Mouse (Mus musculus): ENCODE measurements around the gene Gm47959. TPM values are rescaled to one million over a fixed set of nuclear protein-coding genes. Genes with fewer than 3 reads are reported as not detected.
"Not testable (repeated sequence)": the region's sequence is repeated elsewhere in the genome, so short reads cannot be mapped to it uniquely, and the experiment has no call there.

The Gm47959 gene
- polyA plus RNA-seq (2014; fragmentation: Nextera tagmentation; extraction: Ambion mirVana): not detected in 2 replicates

DNA sequence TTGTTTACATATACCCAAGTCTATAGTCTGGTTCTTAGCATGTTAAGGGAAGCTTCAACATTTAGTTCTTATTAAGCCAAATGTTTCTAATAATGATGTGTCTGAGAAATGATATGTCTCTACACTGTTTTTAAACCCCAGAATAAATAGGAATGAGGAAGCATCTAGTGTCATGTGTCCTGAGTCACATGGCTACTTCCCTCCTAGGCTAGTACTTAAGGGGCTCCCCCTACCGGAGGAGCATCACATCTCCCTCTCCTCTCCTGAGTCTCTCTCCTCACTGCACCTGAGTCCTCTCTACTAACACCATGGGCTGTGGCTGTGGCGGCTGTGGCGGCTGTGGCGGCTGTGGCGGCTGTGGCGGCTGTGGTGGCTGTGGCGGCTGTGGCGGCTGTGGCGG lies at the start of gene Gm47959:
Gene Gm47959, plus strand, starts transcription at position 243 of the 400 bp plus-strand sequence.
- not testable (repeated sequence) for ATAC-seq (ENCODE audit: insufficient number of reproducible peaks, insufficient read depth, low FRiP score, low read depth); H3K4me3 ChIP-seq (ENCODE audit: low read depth, low read length); H3K4me2 ChIP-seq (replicated peaks; ENCODE audit: low read depth, low read length); H3K9me3 ChIP-seq (ENCODE audit: control insufficient read depth, low read depth, low read length); H3K27me3 ChIP-seq (ENCODE audit: control insufficient read depth, insufficient read depth, low read length); H3K36me3 ChIP-seq (ENCODE audit: control insufficient read depth, insufficient read depth, low read length); H3K27ac ChIP-seq (ENCODE audit: low read length); H3K9ac ChIP-seq (replicated peaks; ENCODE audit: low read depth, low read length); H3K4me1 ChIP-seq (ENCODE audit: control insufficient read depth, insufficient read depth, low read length)
- WGBS: 94% methylated on average over 7 of the region's 9 CpGs

DNA sequence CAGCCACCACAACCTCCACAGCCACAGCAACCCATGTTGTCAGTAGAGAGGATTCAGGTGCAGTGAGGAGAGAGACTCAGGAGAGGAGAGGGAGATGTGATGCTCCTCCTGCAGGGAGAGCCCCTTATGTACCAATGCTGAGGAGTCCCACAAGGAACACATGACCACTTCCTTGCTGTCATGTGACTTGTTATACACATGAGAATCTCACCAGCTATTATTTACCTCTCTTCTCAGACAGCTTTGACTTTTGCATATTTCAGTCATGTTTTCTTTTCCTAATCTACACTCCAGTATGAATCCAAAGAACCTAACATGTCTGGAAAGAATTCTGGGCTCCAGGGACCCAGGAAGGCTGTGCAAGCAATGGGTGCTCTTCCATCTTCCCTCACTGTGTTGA lies 44.4 kb upstream of the Gm47959 start, which contains the start of gene Gm7544:
Gene Gm7544, minus strand, starts transcription at position 101 of the 400 bp plus-strand sequence.
- not testable (repeated sequence) for H3K27ac ChIP-seq (ENCODE audit: low read length); H3K4me1 ChIP-seq (ENCODE audit: control insufficient read depth, insufficient read depth, low read length); ATAC-seq (ENCODE audit: insufficient number of reproducible peaks, insufficient read depth, low FRiP score, low read depth); H3K4me3 ChIP-seq (ENCODE audit: low read depth, low read length); H3K9me3 ChIP-seq (ENCODE audit: control insufficient read depth, low read depth, low read length); H3K36me3 ChIP-seq (ENCODE audit: control insufficient read depth, insufficient read depth, low read length); H3K4me2 ChIP-seq (replicated peaks; ENCODE audit: low read depth, low read length); H3K9ac ChIP-seq (replicated peaks; ENCODE audit: low read depth, low read length); H3K27me3 ChIP-seq (ENCODE audit: control insufficient read depth, insufficient read depth, low read length)

DNA sequence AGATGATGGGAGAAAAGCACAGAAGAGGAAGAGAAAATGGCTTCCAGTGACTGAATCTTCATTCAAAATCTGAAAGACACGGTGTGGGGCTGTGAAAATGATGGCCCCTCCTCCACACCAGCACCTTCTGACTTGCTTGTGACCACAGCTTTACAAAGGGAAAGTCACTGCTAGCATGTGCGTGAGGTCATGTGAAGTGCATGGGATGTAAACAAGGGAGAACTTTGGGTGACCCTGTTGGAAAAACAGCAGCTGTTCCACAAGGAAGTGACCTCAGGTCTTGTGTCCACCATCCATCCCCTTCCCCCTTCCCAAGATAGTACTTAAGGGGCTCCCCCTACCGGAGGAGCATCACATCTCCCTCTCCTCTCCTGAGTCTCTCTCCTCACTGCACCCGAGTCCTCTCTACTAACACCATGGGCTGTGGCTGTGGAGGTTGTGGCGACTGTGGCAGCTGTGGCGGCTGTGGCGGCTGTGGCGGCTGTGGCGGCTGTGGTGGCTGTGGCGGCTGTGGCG lies 40.4 kb upstream of the Gm47959 start, which contains the start of gene Gm47955:
Gene Gm47955, plus strand, starts transcription at position 417 of the 516 bp plus-strand sequence.
- Histone ChIP-seq H3K27me3 (ENCODE audit: control insufficient read depth, insufficient read depth, low read length) (no peaks in the 10 kb centered on the region), H3K36me3 (ENCODE audit: control insufficient read depth, insufficient read depth, low read length) (no peaks in the 10 kb centered on the region), H3K9me3 (ENCODE audit: control insufficient read depth, low read depth, low read length) (no peaks in the 10 kb centered on the region), H3K4me3 (ENCODE audit: low read depth, low read length) (no peak within 1 kb of the TSS), H3K4me2 (replicated peaks; ENCODE audit: low read depth, low read length) (no peak within 1 kb of the TSS), H3K27ac (ENCODE audit: low read length) (no peak within 1 kb of the TSS), H3K4me1 (ENCODE audit: control insufficient read depth, insufficient read depth, low read length) (no peaks in the 10 kb centered on the region), H3K9ac (replicated peaks; ENCODE audit: low read depth, low read length) (no peak within 1 kb of the TSS)
- WGBS: 82% methylated on average over 11 of the region's 11 CpGs
- no peak for ATAC-seq (ENCODE audit: insufficient number of reproducible peaks, insufficient read depth, low FRiP score, low read depth)

DNA sequence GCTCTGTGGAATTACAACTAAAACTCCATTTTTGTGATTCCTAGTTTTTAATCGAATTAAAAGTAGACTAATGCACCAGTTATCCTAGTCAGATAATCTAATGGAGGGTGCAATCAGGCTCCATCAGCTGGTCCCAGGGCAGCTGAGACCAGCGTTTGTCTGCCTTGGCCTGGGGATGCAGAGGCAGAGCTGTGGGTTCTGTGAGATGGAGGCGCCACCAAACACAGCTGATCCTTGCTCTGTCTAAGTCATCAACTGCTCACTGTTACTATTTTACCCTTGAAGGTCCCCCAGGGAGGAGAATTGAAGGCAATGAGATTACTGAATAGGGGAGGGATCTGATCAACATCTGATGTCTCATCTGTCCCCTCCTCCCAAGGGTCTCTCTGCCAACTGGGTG lies 33.9 kb upstream of the Gm47959 start:
- Histone ChIP-seq H3K4me1 (ENCODE audit: control insufficient read depth, insufficient read depth, low read length) (no peaks in the 10 kb centered on the region), H3K36me3 (ENCODE audit: control insufficient read depth, insufficient read depth, low read length) (no peaks in the 10 kb centered on the region), H3K9me3 (ENCODE audit: control insufficient read depth, low read depth, low read length) (no peaks in the 10 kb centered on the region), H3K27me3 (ENCODE audit: control insufficient read depth, insufficient read depth, low read length) (no peaks in the 10 kb centered on the region), H3K9ac (replicated peaks; ENCODE audit: low read depth, low read length) (no peak overlapping the region), H3K4me2 (replicated peaks; ENCODE audit: low read depth, low read length) (no peak overlapping the region), H3K4me3 (ENCODE audit: low read depth, low read length) (no peak overlapping the region), H3K27ac (ENCODE audit: low read length) (no peak overlapping the region)
- ATAC-seq (ENCODE audit: insufficient number of reproducible peaks, insufficient read depth, low FRiP score, low read depth): no peak
- 66% methylated on average over 3 of the region's 3 CpGs for WGBS

DNA sequence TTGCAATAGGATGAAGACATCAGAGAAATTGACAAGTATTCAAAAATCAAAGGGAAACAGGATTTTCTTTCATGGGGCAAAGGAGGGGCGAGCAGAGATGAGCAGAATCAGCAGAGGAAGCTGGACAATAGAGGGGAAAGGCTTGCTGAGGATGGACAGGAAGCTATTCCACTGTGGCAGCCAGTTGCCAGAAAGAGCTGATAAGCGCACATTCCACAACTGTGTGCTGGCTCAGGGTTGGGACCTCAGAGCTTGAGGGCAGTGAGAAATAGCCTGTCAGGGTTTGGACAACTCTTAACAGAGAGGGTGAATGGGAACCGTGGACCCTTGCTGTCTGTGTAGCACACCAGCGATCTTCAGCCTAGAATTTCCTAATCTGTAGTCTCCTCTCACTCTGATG lies 28.3 kb upstream of the Gm47959 start:
- no peak for ATAC-seq (ENCODE audit: insufficient number of reproducible peaks, insufficient read depth, low FRiP score, low read depth)
- WGBS: 35% methylated on average over 4 of the region's 4 CpGs
- H3K4me3 ChIP-seq (ENCODE audit: low read depth, low read length): no peak overlapping the region
- H3K9ac ChIP-seq (replicated peaks; ENCODE audit: low read depth, low read length): no peak overlapping the region
- H3K4me1 ChIP-seq (ENCODE audit: control insufficient read depth, insufficient read depth, low read length): no peaks in the 10 kb centered on the region
- H3K27ac ChIP-seq (ENCODE audit: low read length): no peak overlapping the region
- H3K4me2 ChIP-seq (replicated peaks; ENCODE audit: low read depth, low read length): no peak overlapping the region
- no peaks in the 10 kb centered on the region for H3K36me3 ChIP-seq (ENCODE audit: control insufficient read depth, insufficient read depth, low read length)
- no peaks in the 10 kb centered on the region for H3K27me3 ChIP-seq (ENCODE audit: control insufficient read depth, insufficient read depth, low read length)
- no peaks in the 10 kb centered on the region for H3K9me3 ChIP-seq (ENCODE audit: control insufficient read depth, low read depth, low read length)

DNA sequence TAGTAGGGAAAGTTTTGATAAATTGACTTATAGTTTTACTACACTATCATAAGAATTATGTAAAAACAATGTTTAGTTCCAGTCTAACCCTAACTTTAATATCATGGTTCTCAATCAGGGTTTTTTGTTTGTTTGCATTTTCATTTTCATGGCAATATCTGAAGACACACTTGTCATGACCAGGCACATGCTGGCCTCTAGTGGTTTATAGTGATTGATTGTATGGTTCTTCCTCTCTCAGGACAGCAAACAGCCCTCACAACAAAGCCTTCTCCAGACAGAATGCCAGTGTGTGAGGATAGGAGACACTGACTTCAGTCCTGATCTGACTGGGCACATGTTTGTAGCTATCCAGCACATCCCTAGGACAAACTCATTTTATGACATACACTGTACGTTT lies 27.1 kb upstream of the Gm47959 start:
- Histone ChIP-seq H3K4me1 (ENCODE audit: control insufficient read depth, insufficient read depth, low read length) (no peaks in the 10 kb centered on the region), H3K36me3 (ENCODE audit: control insufficient read depth, insufficient read depth, low read length) (no peaks in the 10 kb centered on the region), H3K27ac (ENCODE audit: low read length) (no peak overlapping the region), H3K27me3 (ENCODE audit: control insufficient read depth, insufficient read depth, low read length) (no peaks in the 10 kb centered on the region), H3K9me3 (ENCODE audit: control insufficient read depth, low read depth, low read length) (no peaks in the 10 kb centered on the region), H3K4me2 (replicated peaks; ENCODE audit: low read depth, low read length) (no peak overlapping the region), H3K4me3 (ENCODE audit: low read depth, low read length) (no peak overlapping the region), H3K9ac (replicated peaks; ENCODE audit: low read depth, low read length) (no peak overlapping the region)
- WGBS: 88% methylated on average over 1 of the region's 1 CpGs
- no peak for ATAC-seq (ENCODE audit: insufficient number of reproducible peaks, insufficient read depth, low FRiP score, low read depth)

DNA sequence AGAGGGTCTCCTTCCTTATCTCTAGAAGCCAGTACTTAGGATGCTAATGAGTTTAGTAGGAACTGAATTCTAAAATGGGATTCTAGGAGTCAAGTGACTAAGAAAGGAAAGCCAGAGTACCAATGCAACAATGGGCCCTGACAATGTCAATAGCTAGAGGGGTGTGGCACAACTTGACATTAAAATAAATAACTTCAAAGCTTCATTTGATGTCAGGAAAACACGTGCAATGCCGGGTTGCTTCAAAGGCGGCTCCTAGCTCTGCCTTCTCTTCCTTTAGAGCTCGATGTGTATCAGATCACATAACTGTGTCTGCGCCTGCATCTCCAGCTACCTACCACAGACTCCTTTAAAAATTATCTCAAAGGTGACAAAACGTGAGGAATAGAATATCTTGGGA lies 26.4 kb upstream of the Gm47959 start:
- Histone ChIP-seq H3K4me3 (ENCODE audit: low read depth, low read length) (no peak overlapping the region), H3K27me3 (ENCODE audit: control insufficient read depth, insufficient read depth, low read length) (no peaks in the 10 kb centered on the region), H3K9me3 (ENCODE audit: control insufficient read depth, low read depth, low read length) (no peaks in the 10 kb centered on the region), H3K4me1 (ENCODE audit: control insufficient read depth, insufficient read depth, low read length) (no peaks in the 10 kb centered on the region), H3K4me2 (replicated peaks; ENCODE audit: low read depth, low read length) (no peak overlapping the region), H3K36me3 (ENCODE audit: control insufficient read depth, insufficient read depth, low read length) (no peaks in the 10 kb centered on the region), H3K27ac (ENCODE audit: low read length) (no peak overlapping the region), H3K9ac (replicated peaks; ENCODE audit: low read depth, low read length) (no peak overlapping the region)
- no peak for ATAC-seq (ENCODE audit: insufficient number of reproducible peaks, insufficient read depth, low FRiP score, low read depth)
- WGBS: 43% methylated on average over 6 of the region's 6 CpGs

DNA sequence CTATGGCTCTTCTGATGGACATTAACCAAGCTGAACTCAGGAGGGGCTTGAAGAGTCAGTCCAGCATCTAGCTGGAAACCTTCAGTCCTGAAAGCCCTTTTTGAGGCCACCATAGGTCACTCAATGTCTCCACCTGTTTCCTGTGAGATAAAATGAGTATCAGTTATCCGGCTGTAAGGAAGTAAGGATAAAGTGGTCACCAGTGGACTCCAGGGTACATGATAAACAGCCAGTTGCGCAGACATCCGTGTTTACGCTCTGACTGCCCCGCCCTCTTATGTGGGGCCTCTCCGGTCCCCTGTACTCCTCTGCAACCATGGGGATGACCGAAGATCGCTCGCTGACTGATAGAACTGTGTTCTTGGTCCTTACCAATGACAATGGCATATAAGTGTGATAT lies 26.0 kb upstream of the Gm47959 start:
- 77% methylated on average over 9 of the region's 9 CpGs for WGBS
- Histone ChIP-seq H3K27me3 (ENCODE audit: control insufficient read depth, insufficient read depth, low read length) (no peaks in the 10 kb centered on the region), H3K9me3 (ENCODE audit: control insufficient read depth, low read depth, low read length) (no peaks in the 10 kb centered on the region), H3K27ac (ENCODE audit: low read length) (no peak overlapping the region), H3K36me3 (ENCODE audit: control insufficient read depth, insufficient read depth, low read length) (no peaks in the 10 kb centered on the region), H3K9ac (replicated peaks; ENCODE audit: low read depth, low read length) (no peak overlapping the region), H3K4me2 (replicated peaks; ENCODE audit: low read depth, low read length) (no peak overlapping the region), H3K4me1 (ENCODE audit: control insufficient read depth, insufficient read depth, low read length) (no peaks in the 10 kb centered on the region), H3K4me3 (ENCODE audit: low read depth, low read length) (no peak overlapping the region)
- no peak for ATAC-seq (ENCODE audit: insufficient number of reproducible peaks, insufficient read depth, low FRiP score, low read depth)

DNA sequence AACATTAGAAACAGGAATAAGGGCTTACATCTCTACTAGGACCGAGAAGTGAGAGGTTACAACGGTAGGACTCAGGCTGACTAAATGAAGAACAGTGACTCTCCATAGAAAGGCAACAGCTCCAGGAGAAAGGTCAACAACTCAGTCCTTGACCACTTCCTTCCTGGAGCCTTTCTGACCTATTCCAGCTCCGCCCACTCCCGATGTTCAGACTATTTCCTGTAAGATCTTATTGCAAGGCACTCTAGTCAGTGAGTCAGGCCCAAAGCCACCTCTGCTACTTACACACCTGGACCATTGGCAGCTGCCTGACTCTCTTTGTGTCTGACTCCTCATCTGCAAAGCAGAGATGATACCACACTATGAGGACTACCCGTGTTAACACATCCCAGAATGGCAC lies 24.6 kb upstream of the Gm47959 start:
- no peak for ATAC-seq (ENCODE audit: insufficient number of reproducible peaks, insufficient read depth, low FRiP score, low read depth)
- WGBS: 80% methylated on average over 5 of the region's 5 CpGs
- no peak overlapping the region for H3K4me2 ChIP-seq (replicated peaks; ENCODE audit: low read depth, low read length)

More for the DNA sequence above, 24.6 kb upstream of the Gm47959 start:
- Histone ChIP-seq H3K27ac (ENCODE audit: low read length) (no peak overlapping the region), H3K9ac (replicated peaks; ENCODE audit: low read depth, low read length) (no peak overlapping the region), H3K4me3 (ENCODE audit: low read depth, low read length) (no peak overlapping the region), H3K36me3 (ENCODE audit: control insufficient read depth, insufficient read depth, low read length) (no peaks in the 10 kb centered on the region), H3K27me3 (ENCODE audit: control insufficient read depth, insufficient read depth, low read length) (no peaks in the 10 kb centered on the region), H3K4me1 (ENCODE audit: control insufficient read depth, insufficient read depth, low read length) (no peaks in the 10 kb centered on the region), H3K9me3 (ENCODE audit: control insufficient read depth, low read depth, low read length) (no peaks in the 10 kb centered on the region)
